Mouse (Mus musculus): Measurements from ENCODE around the gene Rfesd. TPM values are rescaled to one million over a fixed set of nuclear protein-coding genes. Genes with fewer than 3 reads are reported as not detected.

Gene Rfesd
- polyA plus RNA-seq (2012; fragmentation: generic; extraction: Trizol): 5.4 TPM

- H3K79me2 ChIP-seq (ENCODE audit: control insufficient read depth, insufficient read depth): peaks cover 6% of the 10 kb centered on the region
- peak within 1 kb of the TSS; percentile 48 for H3ac ChIP-seq (ENCODE audit: control insufficient read depth, insufficient read length)
- H3K36me3 ChIP-seq (ENCODE audit: control insufficient read depth, insufficient read depth): no peaks in the 10 kb centered on the region
- H3K27me3 ChIP-seq (ENCODE audit: control insufficient read depth, insufficient read depth, insufficient read length): no peaks in the 10 kb centered on the region
- peak within 1 kb of the TSS; percentile 68 for H3K4me3 ChIP-seq
- no peak for TF ChIP-seq MYOD1 (IDR thresholded peaks at IDR 0.05; ENCODE audit: control insufficient read depth in 1 of 3, insufficient read length in 2 of 3, low read depth in 2 of 3)
- TF ChIP-seq TCF3 (IDR thresholded peaks at IDR 0.05; ENCODE audit: insufficient read length, low read depth): no peak
- no peak for TF ChIP-seq REST (IDR thresholded peaks at IDR 0.05; ENCODE audit: insufficient read depth, insufficient read length)
- no peak for TF ChIP-seq CEBPB (IDR thresholded peaks at IDR 0.05; ENCODE audit: insufficient read depth, poor library complexity, severe bottlenecking)
- peak; percentile 86 for TF ChIP-seq POLR2AphosphoS2 (IDR thresholded peaks at IDR 0.05; ENCODE audit: insufficient read length, low read depth)
- TF ChIP-seq TCF12 (IDR thresholded peaks at IDR 0.05; ENCODE audit: insufficient read depth, poor library complexity, severe bottlenecking): no peak
- TF ChIP-seq E2F4 (IDR thresholded peaks at IDR 0.05; ENCODE audit: insufficient read depth): no peak
- no peak for TF ChIP-seq MAX (IDR thresholded peaks at IDR 0.05; ENCODE audit: low read depth)
- TF ChIP-seq USF1 (IDR thresholded peaks at IDR 0.05; ENCODE audit: low read depth): peak; percentile 90
- no peak for TF ChIP-seq SRF (IDR thresholded peaks at IDR 0.05; ENCODE audit: control insufficient read depth, insufficient read length, low read depth)
- peak; percentile 70 for TF ChIP-seq POLR2A (IDR thresholded peaks at IDR 0.05; ENCODE audit: insufficient read length, low read depth)
- TF ChIP-seq MYOG (IDR thresholded peaks at IDR 0.05; ENCODE audit: control insufficient read depth in 1 of 3, insufficient read depth in 1 of 3, insufficient read length in 2 of 3, low read depth in 2 of 3): no peak
- H3K4me2 ChIP-seq (ENCODE audit: low read depth): peak within 1 kb of the TSS; percentile 67
Observed at GRCm38 (mm10) chr13:76017974-76018843, at the start of gene Rfesd. Rfesd (minus strand) TSS chr13:76018719.

- Histone ChIP-seq H3K79me2 (ENCODE audit: control insufficient read depth, insufficient read depth) (no peaks in the 10 kb centered on the region), H3K36me3 (ENCODE audit: control insufficient read depth, insufficient read depth) (no peaks in the 10 kb centered on the region), H3K27me3 (ENCODE audit: control insufficient read depth, insufficient read depth, insufficient read length) (no peaks in the 10 kb centered on the region), H3K4me3 (no peak overlapping the region), H3ac (ENCODE audit: control insufficient read depth, insufficient read length) (no peak overlapping the region), H3K4me2 (ENCODE audit: low read depth) (no peak overlapping the region)
- TF ChIP-seq POLR2A (IDR thresholded peaks at IDR 0.05; ENCODE audit: insufficient read length, low read depth): no peak
- TF ChIP-seq USF1 (IDR thresholded peaks at IDR 0.05; ENCODE audit: low read depth): no peak
- no peak for TF ChIP-seq TCF12 (IDR thresholded peaks at IDR 0.05; ENCODE audit: insufficient read depth, poor library complexity, severe bottlenecking)
- no peak for TF ChIP-seq E2F4 (IDR thresholded peaks at IDR 0.05; ENCODE audit: insufficient read depth)
- TF ChIP-seq MYOD1 (IDR thresholded peaks at IDR 0.05; ENCODE audit: control insufficient read depth in 1 of 3, insufficient read length in 2 of 3, low read depth in 2 of 3): no peak
- no peak for TF ChIP-seq REST (IDR thresholded peaks at IDR 0.05; ENCODE audit: insufficient read depth, insufficient read length)
- no peak for TF ChIP-seq TCF3 (IDR thresholded peaks at IDR 0.05; ENCODE audit: insufficient read length, low read depth)
- TF ChIP-seq CEBPB (IDR thresholded peaks at IDR 0.05; ENCODE audit: insufficient read depth, poor library complexity, severe bottlenecking): no peak
Observed at GRCm38 (mm10) chr13:76064363-76064945, 45.9 kb upstream of the Rfesd start.

GRCm38 (mm10) chr13:76063548-76063947, 45.0 kb upstream of the Rfesd start:
- no peaks in the 10 kb centered on the region for H3K79me2 ChIP-seq (ENCODE audit: control insufficient read depth, insufficient read depth)
- TF ChIP-seq MYOD1 (IDR thresholded peaks at IDR 0.05; ENCODE audit: control insufficient read depth in 1 of 3, insufficient read length in 2 of 3, low read depth in 2 of 3) (no peak), CEBPB (IDR thresholded peaks at IDR 0.05; ENCODE audit: insufficient read depth, poor library complexity, severe bottlenecking) (no peak), REST (IDR thresholded peaks at IDR 0.05; ENCODE audit: insufficient read depth, insufficient read length) (no peak), TCF12 (IDR thresholded peaks at IDR 0.05; ENCODE audit: insufficient read depth, poor library complexity, severe bottlenecking) (no peak), USF1 (IDR thresholded peaks at IDR 0.05; ENCODE audit: low read depth) (no peak), TCF3 (IDR thresholded peaks at IDR 0.05; ENCODE audit: insufficient read length, low read depth) (no peak), POLR2A (IDR thresholded peaks at IDR 0.05; ENCODE audit: insufficient read length, low read depth) (no peak), POLR2AphosphoS2 (IDR thresholded peaks at IDR 0.05; ENCODE audit: insufficient read length, low read depth) (no peak)
- H3ac ChIP-seq (ENCODE audit: control insufficient read depth, insufficient read length): no peak overlapping the region

GRCm38 (mm10) chr13:76062569-76062968, 44.0 kb upstream of the Rfesd start:
- TF ChIP-seq SRF (IDR thresholded peaks at IDR 0.05; ENCODE audit: control insufficient read depth, insufficient read length, low read depth) (no peak), E2F4 (IDR thresholded peaks at IDR 0.05; ENCODE audit: insufficient read depth) (no peak), TCF12 (IDR thresholded peaks at IDR 0.05; ENCODE audit: insufficient read depth, poor library complexity, severe bottlenecking) (no peak), MYOG (IDR thresholded peaks at IDR 0.05; ENCODE audit: control insufficient read depth in 1 of 3, insufficient read depth in 1 of 3, insufficient read length in 2 of 3, low read depth in 2 of 3) (no peak), REST (IDR thresholded peaks at IDR 0.05; ENCODE audit: insufficient read depth, insufficient read length) (no peak), MYOD1 (IDR thresholded peaks at IDR 0.05; ENCODE audit: control insufficient read depth in 1 of 3, insufficient read length in 2 of 3, low read depth in 2 of 3) (no peak), MAX (IDR thresholded peaks at IDR 0.05; ENCODE audit: low read depth) (no peak), POLR2A (IDR thresholded peaks at IDR 0.05; ENCODE audit: insufficient read length, low read depth) (no peak), USF1 (IDR thresholded peaks at IDR 0.05; ENCODE audit: low read depth) (no peak), CEBPB (IDR thresholded peaks at IDR 0.05; ENCODE audit: insufficient read depth, poor library complexity, severe bottlenecking) (no peak), POLR2AphosphoS2 (IDR thresholded peaks at IDR 0.05; ENCODE audit: insufficient read length, low read depth) (no peak), TCF3 (IDR thresholded peaks at IDR 0.05; ENCODE audit: insufficient read length, low read depth) (no peak)
- H3K4me3 ChIP-seq: no peak overlapping the region
- no peaks in the 10 kb centered on the region for H3K79me2 ChIP-seq (ENCODE audit: control insufficient read depth, insufficient read depth)
- no peaks in the 10 kb centered on the region for H3K36me3 ChIP-seq (ENCODE audit: control insufficient read depth, insufficient read depth)
- H3ac ChIP-seq (ENCODE audit: control insufficient read depth, insufficient read length): no peak overlapping the region
- no peaks in the 10 kb centered on the region for H3K27me3 ChIP-seq (ENCODE audit: control insufficient read depth, insufficient read depth, insufficient read length)
- no peak overlapping the region for H3K4me2 ChIP-seq (ENCODE audit: low read depth)

More at GRCm38 (mm10) chr13:76063548-76063947, 45.0 kb upstream of the Rfesd start:
- Histone ChIP-seq H3K27me3 (ENCODE audit: control insufficient read depth, insufficient read depth, insufficient read length) (no peaks in the 10 kb centered on the region), H3K36me3 (ENCODE audit: control insufficient read depth, insufficient read depth) (no peaks in the 10 kb centered on the region), H3K4me2 (ENCODE audit: low read depth) (no peak overlapping the region), H3K4me3 (no peak overlapping the region)
